ENCODE assay signal across 33 mouse cellular contexts in genomic region chr9:59948226-59948625, GRCm38 (mm10). TPM values are rescaled to one million over a fixed set of nuclear protein-coding genes. Genes with fewer than 3 reads are reported as not detected.
DNase-seq lines count a peak whose midpoint lies in the region; ATAC-seq and TF ChIP-seq lines count a peak whose summit lies in the region.
"Had no signal": no experiment of that assay in that cellular context is flagged by ENCODE, and none has a peak within 500 bp of the region (broad histone marks: within the 10 kb centered on the region; RNA-seq: fewer than 3 reads in every experiment).

No protein-coding gene starts in this region.

- no peaks in the 10 kb centered on the region for H3K27me3 ChIP-seq in heart, embryonic 11.5 days (ENCODE audit: control insufficient read depth, insufficient read depth, low read length)
- H3K27me3 ChIP-seq in E14TG2a.4 (ENCODE audit: insufficient read depth, low read length): peaks cover 42% of the 10 kb centered on the region
- no peaks in the 10 kb centered on the region for H3K27me3 ChIP-seq in intestine, embryonic 15.5 days (replicated peaks)
- no peaks in the 10 kb centered on the region for H3K27me3 ChIP-seq in forebrain, embryonic 11.5 days (ENCODE audit: control insufficient read depth, insufficient read depth, low read length)
- H3K27me3 ChIP-seq: embryonic facial prominence, embryonic 12.5 days; embryonic facial prominence, embryonic 15.5 days; forebrain, embryonic 12.5 days; forebrain, embryonic 15.5 days; heart, embryonic 12.5 days; heart, embryonic 15.5 days had no signal

- 0 out of 2 replicates have a peak, but pooled peaks cover 4% of the 10 kb centered on the region for H3K4me1 ChIP-seq in heart, embryonic 11.5 days (ENCODE audit: control insufficient read depth, insufficient read depth, low read length)
- peaks cover 26% of the 10 kb centered on the region for H3K4me1 ChIP-seq in E14TG2a.4 (replicated peaks; ENCODE audit: low read depth, low read length)
- H3K4me1 ChIP-seq in intestine, embryonic 15.5 days (replicated peaks): peaks cover 13% of the 10 kb centered on the region
- no peaks in the 10 kb centered on the region for H3K4me1 ChIP-seq in forebrain, embryonic 11.5 days (replicated peaks; ENCODE audit: control insufficient read depth, insufficient read depth, low read length)
- H3K4me1 ChIP-seq: embryonic facial prominence, embryonic 12.5 days; embryonic facial prominence, embryonic 15.5 days; forebrain, embryonic 15.5 days had no signal

- peak; percentile 80 for DNase-seq in heart, adult 11 months
- peak; percentile 22 for DNase-seq in left cerebral cortex, postnatal 4 days
- DNase-seq in left cerebral cortex, adult 18-20 months (ENCODE audit: low spot score in 2 of 2): no peak
- DNase-seq in forebrain, embryonic 11.5 days (ENCODE audit: low spot score): no peak
- DNase-seq in urinary bladder, adult 2 months (ENCODE audit: low spot score): no peak
- DNase-seq: adrenal gland, postnatal 10 days; adrenal gland, postnatal 36 days; cerebellum, adult 11 months; cerebellum, adult 2 months; gastrocnemius, postnatal 25 days; heart, postnatal 10 days had no signal

- no peaks in the 10 kb centered on the region for H3K9me3 ChIP-seq in heart, embryonic 11.5 days (replicated peaks; ENCODE audit: control insufficient read depth, low read length)
- H3K9me3 ChIP-seq in E14TG2a.4 (ENCODE audit: low read length): no peaks in the 10 kb centered on the region
- H3K9me3 ChIP-seq in intestine, embryonic 15.5 days: no peaks in the 10 kb centered on the region
- H3K9me3 ChIP-seq in forebrain, embryonic 11.5 days (ENCODE audit: control insufficient read depth, low read length): no peaks in the 10 kb centered on the region
- H3K9me3 ChIP-seq: embryonic facial prominence, embryonic 12.5 days; embryonic facial prominence, embryonic 15.5 days; forebrain, embryonic 12.5 days; forebrain, embryonic 15.5 days; heart, embryonic 12.5 days; heart, embryonic 15.5 days had no signal

- H3K36me3 ChIP-seq in heart, embryonic 11.5 days (ENCODE audit: control insufficient read depth, insufficient read depth, low read length): no peaks in the 10 kb centered on the region
- no peaks in the 10 kb centered on the region for H3K36me3 ChIP-seq in E14TG2a.4 (ENCODE audit: insufficient read depth, low read length)
- no peaks in the 10 kb centered on the region for H3K36me3 ChIP-seq in intestine, embryonic 15.5 days
- H3K36me3 ChIP-seq in forebrain, embryonic 11.5 days (ENCODE audit: control insufficient read depth, insufficient read depth, low read length): no peaks in the 10 kb centered on the region
- H3K36me3 ChIP-seq: embryonic facial prominence, embryonic 12.5 days; embryonic facial prominence, embryonic 15.5 days; forebrain, embryonic 12.5 days; forebrain, embryonic 15.5 days; heart, embryonic 12.5 days; heart, embryonic 15.5 days had no signal

- H3K9ac ChIP-seq in heart, embryonic 11.5 days (ENCODE audit: low read depth, low read length): no peak overlapping the region
- H3K9ac ChIP-seq in intestine, embryonic 15.5 days: no peak overlapping the region
- no peak overlapping the region for H3K9ac ChIP-seq in forebrain, embryonic 11.5 days (ENCODE audit: low read length)
- H3K9ac ChIP-seq: embryonic facial prominence, embryonic 12.5 days; embryonic facial prominence, embryonic 15.5 days; forebrain, embryonic 12.5 days; forebrain, embryonic 15.5 days; heart, embryonic 12.5 days; heart, embryonic 15.5 days; hindbrain, embryonic 14.5 days had no signal

- no peak overlapping the region for H3K27ac ChIP-seq in heart, embryonic 11.5 days (ENCODE audit: low read depth, low read length)
- peak overlapping the region; percentile 48; the same call in 1 of the 2 replicates for H3K27ac ChIP-seq in intestine, embryonic 15.5 days
- no peak overlapping the region for H3K27ac ChIP-seq in forebrain, embryonic 11.5 days (ENCODE audit: low read depth, low read length)
- H3K27ac ChIP-seq: embryonic facial prominence, embryonic 12.5 days; embryonic facial prominence, embryonic 15.5 days; forebrain, embryonic 12.5 days; forebrain, embryonic 15.5 days; heart, adult 2 months; heart, embryonic 15.5 days; hindbrain, embryonic 14.5 days; hindbrain, postnatal 0 days had no signal

- WGBS in heart, embryonic 11.5 days (ENCODE audit: insufficient replicate concordance): 73% methylated on average over 8 of the region's 8 CpGs
- WGBS in intestine, embryonic 15.5 days: 49% methylated on average over 8 of the region's 8 CpGs
- WGBS in forebrain, embryonic 11.5 days: 84% methylated on average over 8 of the region's 8 CpGs

- intact Hi-C loops in left cerebral cortex, postnatal 4 days (cut with DNase I): no loop called here

- no peak for ATAC-seq in heart, embryonic 11.5 days (replicated peaks; ENCODE audit: insufficient number of reproducible peaks, low FRiP score, low TSS enrichment)
- no peak for ATAC-seq in intestine, embryonic 15.5 days
- ATAC-seq in forebrain, embryonic 11.5 days (replicated peaks; ENCODE audit: low FRiP score): no peak
- ATAC-seq: activated CD4-positive, CD25-positive, alpha-beta regulatory T cell, adult 4 months; CD4-positive, CD25-positive, alpha-beta regulatory T cell, adult 4 months; forebrain, embryonic 15.5 days; hindbrain, postnatal 0 days; inflammation-experienced regulatory T-cells, adult 6 months had no signal

- no peak for TF ChIP-seq CTCF in E14TG2a.4 (conservative IDR thresholded peaks at IDR 0.05; ENCODE audit: low read length)

- H3K4me2 ChIP-seq in heart, embryonic 11.5 days: no peak overlapping the region
- peak overlapping the region; percentile 37 for H3K4me2 ChIP-seq in intestine, embryonic 15.5 days (replicated peaks)
- no peak overlapping the region for H3K4me2 ChIP-seq in forebrain, embryonic 11.5 days (ENCODE audit: low read depth, low read length, severe bottlenecking)
- H3K4me2 ChIP-seq: embryonic facial prominence, embryonic 12.5 days; embryonic facial prominence, embryonic 15.5 days; forebrain, embryonic 12.5 days; forebrain, embryonic 15.5 days; heart, embryonic 12.5 days; heart, embryonic 15.5 days; hindbrain, embryonic 14.5 days had no signal

- H3K4me3 ChIP-seq in heart, embryonic 11.5 days (ENCODE audit: low read depth, low read length): no peak overlapping the region
- H3K4me3 ChIP-seq in E14TG2a.4 (replicated peaks; ENCODE audit: low read length): peak overlapping the region; percentile 32; the same call in 1 of the 2 replicates
- H3K4me3 ChIP-seq in intestine, embryonic 15.5 days (replicated peaks): peak overlapping the region; percentile 11; the same call in 1 of the 2 replicates
- H3K4me3 ChIP-seq in forebrain, embryonic 11.5 days (ENCODE audit: low read depth, low read length): no peak overlapping the region
- H3K4me3 ChIP-seq: embryonic facial prominence, embryonic 12.5 days; embryonic facial prominence, embryonic 15.5 days; forebrain, embryonic 12.5 days; forebrain, embryonic 15.5 days; heart, adult 2 months; heart, embryonic 12.5 days; heart, embryonic 15.5 days had no signal

RNA-seq across cellular contexts. Expression of gene Nr2e3, which starts 12.2 kb away (rescaled TPM):
- not detected in 2 replicates for polyA plus RNA-seq in heart, embryonic 11.5 days (2014; fragmentation: Nextera tagmentation; extraction: Ambion mirVana)
- not detected for total RNA-seq in left cerebral cortex, postnatal 4 days (2021)
- not detected for total RNA-seq in left cerebral cortex, adult 18-20 months (2021)
- 8.0 and 9.0 TPM in 2 replicates for polyA plus RNA-seq in intestine, embryonic 15.5 days (2015; fragmentation: Nextera tagmentation; extraction: Ambion mirVana)
- polyA plus RNA-seq in forebrain, embryonic 11.5 days (2014; fragmentation: Nextera tagmentation; extraction: Ambion mirVana): not detected in 2 replicates
- polyA plus RNA-seq in urinary bladder, adult 2 months (2012; rRNA removed): 0.07 and 0.09 TPM in 2 replicates
- total RNA-seq: adrenal gland, adult 18-20 months; adrenal gland, postnatal 10 days; adrenal gland, postnatal 36 days; common myeloid progenitor, adult 5-6 weeks; gastrocnemius, adult 8-10 months; gastrocnemius, postnatal 25 days; heart, adult 2 months; heart, postnatal 10 days; heart, postnatal 4 days; hindbrain, postnatal 0 days had no signal
- polyA plus RNA-seq: activated CD4-positive, CD25-positive, alpha-beta regulatory T cell, adult 4 months; C2C12; CD4-positive, CD25-positive, alpha-beta regulatory T cell, adult 4 months; cerebellum, adult 2 months; forebrain, embryonic 15.5 days; gonadal fat pad, adult 2 months; heart, adult 2 months; heart, embryonic 15.5 days; hindbrain, embryonic 11.5 days; hindbrain, embryonic 14.5 days; hindbrain, postnatal 0 days; inflammation-experienced regulatory T-cells, adult 6 months had no signal

Comparison
In these comparisons a context has a peak if more than half of its experiments do, and no peak if none do; other contexts are left out.
1. DNase-seq: peak in heart, adult 11 months (single experiment) and left cerebral cortex, postnatal 4 days (single experiment); none in left cerebral cortex, adult 18-20 months (0 of 2), forebrain, embryonic 11.5 days (single experiment) and urinary bladder, adult 2 months (single experiment).
2. H3K4me3 ChIP-seq: peak in E14TG2a.4 (single experiment) and intestine, embryonic 15.5 days (single experiment); none in heart, embryonic 11.5 days (single experiment) and forebrain, embryonic 11.5 days (single experiment).